Mouse (Mus musculus): Measurements from ENCODE around the gene Stau1.

Gene Stau1

DNA sequence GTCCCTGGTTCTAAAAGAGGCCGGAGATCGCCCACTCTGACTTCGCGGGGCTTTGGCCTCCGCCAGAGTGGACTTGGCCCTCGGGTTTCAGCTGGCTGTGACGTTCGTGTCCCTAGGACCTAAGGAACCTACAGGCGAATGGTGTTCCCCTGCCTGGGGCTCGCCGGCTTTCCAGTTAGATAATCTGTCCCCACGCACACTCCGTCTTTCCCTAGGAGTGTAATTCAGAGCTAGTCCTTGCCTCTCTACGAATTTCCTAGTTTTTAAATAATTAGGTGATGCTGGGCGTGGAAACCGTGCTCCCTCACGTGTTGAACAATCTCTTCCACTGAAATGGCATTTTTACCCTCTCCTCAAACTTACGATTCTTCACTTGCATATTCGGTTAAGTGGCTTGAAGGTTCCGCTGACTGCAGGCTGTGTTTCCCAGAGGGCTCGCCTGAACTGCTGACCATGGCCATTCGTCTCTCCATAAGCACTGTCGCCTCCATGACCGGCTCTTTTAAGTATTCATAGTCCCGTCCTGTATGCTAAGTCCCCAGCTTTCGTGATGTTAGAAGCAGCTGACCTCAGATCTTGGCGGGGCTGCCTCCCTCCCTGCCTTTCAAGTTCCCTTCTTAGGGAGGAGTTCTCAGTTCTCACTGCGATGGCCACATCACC, 89.4 kb downstream of the Stau1 start:
- no peak for DNase-seq

DNA sequence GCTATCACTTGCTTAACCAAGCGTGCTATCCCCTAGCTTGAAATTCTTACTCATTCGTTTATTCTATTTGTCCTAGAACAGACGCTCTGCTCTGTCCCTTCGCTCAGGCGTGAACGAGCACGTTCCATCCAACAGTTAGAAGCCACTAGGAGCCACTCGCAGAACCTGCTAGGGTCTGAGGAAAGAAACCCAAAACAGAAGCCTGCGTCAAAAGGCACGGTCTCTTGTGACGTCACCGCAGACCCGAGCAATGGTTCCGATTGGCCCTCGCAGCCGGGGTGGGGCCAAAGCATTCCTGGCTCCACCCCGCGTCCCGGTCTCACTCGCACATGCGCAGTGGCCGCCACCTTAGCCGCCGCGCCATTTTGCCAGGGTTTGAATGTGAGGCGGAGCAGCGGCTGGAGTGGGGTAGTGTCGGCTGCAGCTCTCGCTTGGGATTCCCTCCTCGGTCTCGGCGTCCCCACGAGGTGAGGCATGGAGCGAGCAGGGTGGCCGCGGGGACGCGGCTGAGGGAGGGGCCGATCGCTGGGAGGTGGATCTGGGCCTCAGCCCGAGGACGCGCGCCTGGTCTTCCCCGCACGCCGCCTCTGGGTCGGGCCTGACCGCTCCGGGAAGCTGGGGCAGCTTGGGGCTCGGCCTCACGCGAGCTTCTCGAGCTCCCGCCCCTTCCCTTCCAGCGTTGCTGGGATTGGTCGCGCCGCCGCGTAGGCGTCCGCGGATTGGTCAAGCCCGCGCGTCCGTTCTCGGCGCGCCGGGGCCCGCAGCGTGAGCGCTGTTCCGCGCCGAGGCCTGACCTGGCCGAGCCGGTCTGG, 90.2 kb downstream of the Stau1 start, which contains the start of gene Cse1l:
Gene Cse1l, plus strand, starts transcription at position 330 of the 812 bp plus-strand sequence.
- DNase-seq = peak; percentile 98

GRCm38 (mm10) chr2:166903719-166904282, 92.3 kb downstream of the Stau1 start:
- DNase-seq = no peak

GRCm38 (mm10) chr2:166900792-166901505, 95.2 kb downstream of the Stau1 start:
- no peak for DNase-seq

DNA sequence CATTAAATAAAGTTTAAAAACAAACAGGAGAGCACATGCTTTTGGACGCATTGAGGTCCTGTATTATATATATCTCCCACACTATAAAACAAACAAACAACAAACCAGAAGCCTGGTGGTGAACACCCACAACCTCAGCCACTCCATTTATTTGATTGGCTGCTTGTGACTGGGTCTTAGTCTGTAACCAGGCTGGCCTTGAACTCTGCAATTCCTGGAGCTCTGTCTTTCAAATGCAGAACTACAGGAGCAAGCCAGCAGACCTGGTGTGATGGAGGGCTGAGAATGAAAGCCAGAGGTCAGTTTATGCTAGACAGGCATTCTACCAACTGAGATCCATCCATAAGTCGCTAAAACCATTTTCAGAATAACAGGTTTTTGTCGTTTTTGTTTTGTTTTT, 96.4 kb downstream of the Stau1 start:
- DNase-seq = no peak

DNA sequence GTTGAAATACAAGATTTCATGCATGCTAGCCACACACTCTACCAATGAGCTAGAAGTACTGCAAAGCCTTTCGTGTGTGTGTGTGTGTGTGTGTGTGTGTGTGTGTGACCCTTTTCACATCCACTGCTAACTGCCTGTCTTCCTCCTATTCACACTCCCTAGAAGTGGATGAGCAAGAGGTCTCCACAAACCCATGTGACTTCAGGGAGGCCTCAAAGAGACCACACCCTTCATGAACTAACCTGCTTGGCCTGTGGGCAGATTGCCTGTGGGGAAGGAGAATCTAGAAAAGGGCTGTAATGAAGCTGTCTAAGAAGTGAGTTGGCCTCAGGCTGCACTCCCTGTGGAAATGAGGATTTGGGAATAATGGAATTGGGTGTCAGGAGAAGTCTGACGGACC, 96.9 kb downstream of the Stau1 start:
- no peak for DNase-seq

Data from right cerebral cortex, postnatal 25 days (tissue).